Comparison of ENCODE assay signal across 15 mouse cellular contexts in the genomic region with DNA sequence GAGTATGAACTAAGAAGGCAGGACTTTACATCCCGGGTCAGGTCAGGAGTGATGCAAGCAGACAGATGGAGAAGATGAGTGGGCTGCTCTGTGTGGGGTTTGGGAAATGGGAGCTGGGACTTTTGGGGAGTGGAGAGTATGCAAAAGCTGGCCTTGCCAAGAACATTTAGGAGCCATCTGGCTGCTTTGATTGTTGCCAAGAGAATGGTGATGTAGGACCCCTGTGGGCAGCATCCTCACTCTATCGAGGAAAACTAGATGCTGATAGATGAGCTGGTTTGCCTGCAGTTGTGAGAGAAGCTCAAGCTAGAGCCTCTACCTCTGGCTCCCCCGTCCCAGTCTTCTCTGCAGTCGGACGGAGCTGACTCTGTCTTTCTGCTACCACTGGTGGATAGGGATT. TPM values are rescaled to one million over a fixed set of nuclear protein-coding genes. Genes with fewer than 3 reads are reported as not detected.
DNase-seq lines count a peak whose midpoint lies in the region; ATAC-seq and TF ChIP-seq lines count a peak whose summit lies in the region.
"Had no signal": no experiment of that assay in that cellular context is flagged by ENCODE, and none has a peak within 500 bp of the region (broad histone marks: within the 10 kb centered on the region; RNA-seq: fewer than 3 reads in every experiment).

No protein-coding gene starts in this region.

- H3K9ac ChIP-seq in hindbrain, postnatal 0 days (replicated peaks; ENCODE audit: low read length), result no peak overlapping the region
- H3K9ac ChIP-seq in liver, embryonic 11.5 days (ENCODE audit: low read depth, low read length), result no peak overlapping the region
- H3K9ac ChIP-seq: limb, embryonic 13.5 days had no signal

- no peak overlapping the region for H3K4me3 ChIP-seq in hindbrain, postnatal 0 days (ENCODE audit: low read length)
- no peak overlapping the region for H3K4me3 ChIP-seq in hindbrain, embryonic 10.5 days
- H3K4me3 ChIP-seq in liver, embryonic 11.5 days (ENCODE audit: low read depth, low read length), result no peak overlapping the region
- H3K4me3 ChIP-seq: limb, embryonic 13.5 days had no signal

- 56% methylated on average over 5 of the region's 5 CpGs for WGBS in hindbrain, postnatal 0 days
- WGBS in hindbrain, embryonic 10.5 days, result 78% methylated on average over 5 of the region's 5 CpGs
- 84% methylated on average over 5 of the region's 5 CpGs for WGBS in liver, embryonic 11.5 days

- no peaks in the 10 kb centered on the region for H3K27me3 ChIP-seq in hindbrain, postnatal 0 days (ENCODE audit: insufficient read depth, low read length)
- no peaks in the 10 kb centered on the region for H3K27me3 ChIP-seq in hindbrain, embryonic 10.5 days (ENCODE audit: insufficient read depth, poor library complexity, severe bottlenecking)
- H3K27me3 ChIP-seq in liver, embryonic 11.5 days (replicated peaks; ENCODE audit: control insufficient read depth, insufficient read depth, low read length), result no peaks in the 10 kb centered on the region
- H3K27me3 ChIP-seq: limb, embryonic 13.5 days had no signal

- no peaks in the 10 kb centered on the region for H3K36me3 ChIP-seq in hindbrain, postnatal 0 days (ENCODE audit: insufficient read depth, low read length)
- no peaks in the 10 kb centered on the region for H3K36me3 ChIP-seq in hindbrain, embryonic 10.5 days
- no peaks in the 10 kb centered on the region for H3K36me3 ChIP-seq in liver, embryonic 11.5 days (ENCODE audit: control insufficient read depth, insufficient read depth, low read length)
- H3K36me3 ChIP-seq: limb, embryonic 13.5 days had no signal

- peak; percentile 87 for ATAC-seq in hindbrain, postnatal 0 days
- ATAC-seq in liver, embryonic 11.5 days (replicated peaks; ENCODE audit: low FRiP score), result no peak
- ATAC-seq: lung, postnatal 0 days had no signal

- H3K4me1 ChIP-seq in hindbrain, postnatal 0 days (ENCODE audit: insufficient read depth, low read length), result no peaks in the 10 kb centered on the region
- no peaks in the 10 kb centered on the region for H3K4me1 ChIP-seq in hindbrain, embryonic 10.5 days (replicated peaks)
- no peaks in the 10 kb centered on the region for H3K4me1 ChIP-seq in liver, embryonic 11.5 days (replicated peaks; ENCODE audit: control insufficient read depth, insufficient read depth, low read length)
- H3K4me1 ChIP-seq: limb, embryonic 13.5 days had no signal

- no peaks in the 10 kb centered on the region for H3K9me3 ChIP-seq in hindbrain, postnatal 0 days (ENCODE audit: low read length)
- H3K9me3 ChIP-seq in hindbrain, embryonic 10.5 days, result no peaks in the 10 kb centered on the region
- no peaks in the 10 kb centered on the region for H3K9me3 ChIP-seq in liver, embryonic 11.5 days (ENCODE audit: control insufficient read depth, low read length)
- H3K9me3 ChIP-seq: limb, embryonic 13.5 days had no signal

- H3K4me2 ChIP-seq in hindbrain, postnatal 0 days (ENCODE audit: low read depth, low read length), result no peak overlapping the region
- H3K4me2 ChIP-seq in liver, embryonic 11.5 days, result no peak overlapping the region
- H3K4me2 ChIP-seq: limb, embryonic 13.5 days had no signal

- TF ChIP-seq CTCF in hindbrain, postnatal 0 days (IDR thresholded peaks at IDR 0.05; ENCODE audit: low read depth), result no peak

- H3K27ac ChIP-seq in hindbrain, postnatal 0 days, result no peak overlapping the region
- no peak overlapping the region for H3K27ac ChIP-seq in hindbrain, embryonic 10.5 days
- no peak overlapping the region for H3K27ac ChIP-seq in liver, embryonic 11.5 days (ENCODE audit: low read depth, low read length)
- H3K27ac ChIP-seq: limb, embryonic 13.5 days had no signal

- peak; percentile 80 for DNase-seq in hindbrain, postnatal 0 days (ENCODE audit: low spot score)
- no peak for DNase-seq in hindbrain, embryonic 10.5 days (ENCODE audit: low spot score)
- peak; percentile 6 to 33 for DNase-seq in frontal cortex, postnatal 25 days (ENCODE audit: low spot score in 2 of 2)
- peak; percentile 57 to 65 for DNase-seq in left cerebral cortex, adult 18-20 months (ENCODE audit: low spot score in 2 of 2)
- peak; percentile 61 for DNase-seq in right cerebral cortex, postnatal 25 days
- no peak for DNase-seq in thymus, postnatal 36 days
- DNase-seq in liver, embryonic 11.5 days (ENCODE audit: low spot score), result no peak
- DNase-seq in kidney, postnatal 10 days, result no peak
- DNase-seq: cerebellum, postnatal 36 days; kidney, adult 8-10 months; midbrain, embryonic 14.5 days; thymus, postnatal 4 days had no signal

RNA-seq across cellular contexts. Expression of a gene that starts 47.5 kb away (rescaled TPM):
- total RNA-seq in hindbrain, postnatal 0 days (2014; rRNA removed), result 0.21 TPM in 1 of 2 replicates, not detected in the other
- polyA plus RNA-seq in hindbrain, postnatal 0 days (2015; fragmentation: Nextera tagmentation; extraction: Ambion mirVana), result 0.08 and 0.24 TPM in 2 replicates
- polyA plus RNA-seq in hindbrain, embryonic 10.5 days (2016; fragmentation: Nextera tagmentation; extraction: Ambion mirVana), result 0.20 TPM in 1 of 2 replicates, not detected in the other
- not detected for total RNA-seq in left cerebral cortex, adult 18-20 months (2021)
- polyA plus RNA-seq in liver, embryonic 11.5 days (2014; fragmentation: Nextera tagmentation; extraction: Ambion mirVana), result 3.7 and 4.9 TPM in 2 replicates
- total RNA-seq: gastrocnemius, postnatal 4 days had no signal
- polyA plus RNA-seq: limb, embryonic 13.5 days; midbrain, embryonic 14.5 days had no signal

Comparison
In these comparisons a context has a peak if more than half of its experiments do, and no peak if none do; other contexts are left out.
1. DNase-seq: peak in hindbrain, postnatal 0 days (single experiment), frontal cortex, postnatal 25 days (2 of 2), left cerebral cortex, adult 18-20 months (2 of 2) and right cerebral cortex, postnatal 25 days (single experiment); none in hindbrain, embryonic 10.5 days (single experiment), thymus, postnatal 36 days (0 of 2), liver, embryonic 11.5 days (single experiment) and kidney, postnatal 10 days (single experiment).